Mouse (Mus musculus) neural tube, embryonic 13.5 days (tissue): ENCODE measurements around the gene Pde11a. TPM values are rescaled to one million over a fixed set of nuclear protein-coding genes. Genes with fewer than 3 reads are reported as not detected.

Experiments
- ATAC-seq: fragments of 200-750 bp; cut with Nextera tagmentation; 2 replicates; pipeline ENCODE4 v1.8.0; 2017; ENCODE audit warnings: low read depth, mild to moderate bottlenecking, moderate TSS enrichment, moderate library complexity
- H3K27ac ChIP-seq: fragments of 300-500 bp; sonication (generic); replicated peaks from 2 replicates; pipeline ENCODE4 v1.5.1; 2015; ENCODE audit warnings: moderate library complexity, mild to moderate bottlenecking, inconsistent platforms
- H3K27me3 ChIP-seq: fragments of 300-500 bp; sonication (generic); 2 replicates; pipeline ENCODE4 v1.6.1; 2015; ENCODE audit warnings: mild to moderate bottlenecking, inconsistent platforms
- H3K36me3 ChIP-seq: fragments of 300-500 bp; sonication (generic); 2 replicates; pipeline ENCODE4 v1.6.1; 2015; ENCODE audit warnings: mild to moderate bottlenecking, inconsistent platforms
- H3K4me1 ChIP-seq: fragments of 300-500 bp; sonication (generic); replicated peaks from 2 replicates; pipeline ENCODE4 v1.6.1; 2015; ENCODE audit warnings: inconsistent platforms
- H3K4me2 ChIP-seq: fragments of 300-500 bp; sonication (generic); 2 replicates; pipeline ENCODE4 v1.6.1; 2015; ENCODE audit warnings: inconsistent platforms, mild to moderate bottlenecking, moderate library complexity
- H3K4me3 ChIP-seq: fragments of 300-500 bp; sonication (generic); 2 replicates; pipeline ENCODE4 v1.5.1; 2015; ENCODE audit warnings: mild to moderate bottlenecking, inconsistent platforms
- H3K9ac ChIP-seq: fragments of 300-500 bp; sonication (generic); 2 replicates; pipeline ENCODE4 v1.6.1; 2015; ENCODE audit warnings: moderate library complexity, mild to moderate bottlenecking, inconsistent platforms
- H3K9me3 ChIP-seq: fragments of 300-500 bp; sonication (generic); 2 replicates; pipeline ENCODE4 v1.6.1; 2016; ENCODE audit warnings: inconsistent platforms
- WGBS: fragments of 180-500 bp; shearing (Covaris S2); methylation state at CpG from one replicate; pipeline ENCODE4 v1.1.7; 2015; 5-methylcytosine and 5-hydroxymethylcytosine counted together
- polyA plus RNA-seq: library from polyadenylated mRNA; unstranded; fragments of >200 nt; fragmentation: Nextera tagmentation; extraction: Ambion mirVana; gene quantifications from 2 replicates; pipeline ENCODE4 v1.2.1, GENCODE M21; 2015

The Pde11a gene
- polyA plus RNA-seq, 1 experiment from 2014 or later = 1.8 TPM

DNA sequence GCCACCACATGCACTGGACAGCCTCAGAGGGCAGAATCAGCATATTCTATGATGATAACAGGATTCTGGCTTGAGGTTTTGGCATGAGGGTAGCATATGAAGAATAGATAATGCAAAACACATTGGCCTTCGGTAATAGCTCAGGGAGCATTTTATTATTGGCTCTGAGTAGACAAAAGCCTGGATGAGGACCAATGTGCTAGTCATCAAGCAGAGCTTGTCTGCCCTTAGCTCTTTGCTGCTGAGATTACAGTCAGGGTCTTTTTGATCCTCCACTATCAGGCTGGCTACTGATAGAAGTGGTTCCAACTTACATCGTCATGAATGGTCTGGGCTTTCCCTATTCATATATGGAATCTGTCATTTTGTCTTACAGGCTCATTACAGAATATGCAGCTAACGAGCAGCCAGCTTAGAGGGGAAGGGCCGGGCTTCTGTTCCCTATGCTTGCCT is 52.3 kb downstream of the Pde11a start:
- Histone ChIP-seq H3K9me3 (no peaks in the 10 kb centered on the region), H3K27me3 (no peaks in the 10 kb centered on the region), H3K4me2 (no peak overlapping the region), H3K36me3 (no peaks in the 10 kb centered on the region), H3K27ac (no peak overlapping the region), H3K4me3 (no peak overlapping the region), H3K9ac (no peak overlapping the region), H3K4me1 (no peaks in the 10 kb centered on the region)
- no peak for ATAC-seq
- 85% methylated on average over 4 of the region's 4 CpGs for WGBS

DNA sequence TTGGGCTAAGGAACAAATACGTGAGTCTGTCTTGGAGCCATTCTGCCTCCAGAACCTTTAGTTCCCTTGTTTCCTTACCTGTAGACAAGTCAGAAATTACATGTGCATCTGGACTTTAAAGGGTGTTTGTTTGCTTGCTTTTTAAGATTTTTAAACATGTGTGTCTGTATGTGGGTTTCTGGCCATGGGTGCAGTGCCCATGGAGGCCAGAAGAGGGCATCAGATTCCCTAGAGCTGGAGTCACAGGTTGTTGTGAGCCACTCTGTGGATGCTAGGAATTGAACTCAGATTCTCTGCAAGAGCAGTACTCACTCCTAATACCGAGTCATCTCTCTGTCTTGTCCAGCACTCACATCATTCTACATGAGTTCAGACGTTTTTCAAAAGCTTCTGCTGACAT is 53.4 kb downstream of the Pde11a start:
- 87% methylated on average over 3 of the region's 3 CpGs for WGBS
- Histone ChIP-seq H3K27me3 (no peaks in the 10 kb centered on the region), H3K4me3 (no peak overlapping the region), H3K27ac (no peak overlapping the region), H3K9me3 (no peaks in the 10 kb centered on the region), H3K4me1 (no peaks in the 10 kb centered on the region), H3K36me3 (no peaks in the 10 kb centered on the region), H3K9ac (no peak overlapping the region), H3K4me2 (no peak overlapping the region)
- no peak for ATAC-seq

DNA sequence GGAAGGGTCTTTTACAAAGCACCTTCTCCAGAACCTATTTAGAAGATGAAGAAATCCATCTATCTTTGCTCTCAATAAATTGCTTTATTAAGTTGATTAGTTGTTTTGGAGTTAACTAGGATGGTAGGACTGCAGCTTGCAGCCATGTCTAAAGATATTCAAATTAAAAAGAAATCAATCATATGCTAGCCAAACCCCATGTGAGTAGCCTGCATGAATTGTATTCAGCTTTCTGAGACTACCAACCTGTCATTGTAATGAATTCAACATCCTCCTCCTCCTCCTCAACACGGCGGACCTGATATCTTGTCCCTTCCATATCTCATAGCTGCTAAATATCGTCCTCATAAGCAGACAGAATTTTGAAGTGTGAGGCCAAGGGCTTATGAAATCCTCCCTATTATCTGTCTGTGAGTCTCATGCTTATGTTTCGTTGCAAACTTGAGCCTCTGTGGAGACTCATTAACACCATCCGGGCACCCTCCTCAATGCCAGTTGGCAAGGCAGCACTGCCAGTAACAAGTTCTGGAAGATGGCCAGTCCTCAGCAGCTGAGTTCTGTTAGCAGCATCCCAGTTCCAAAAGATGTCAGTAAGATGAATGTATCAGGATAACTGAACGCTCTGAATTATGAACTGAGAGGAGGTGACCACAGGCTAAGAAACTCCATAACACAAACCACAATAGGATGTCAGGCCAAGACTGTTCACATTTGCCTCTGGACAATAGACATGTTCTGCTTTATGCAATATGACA is 55.0 kb downstream of the Pde11a start:
- H3K4me1 ChIP-seq = no peaks in the 10 kb centered on the region
- no peak overlapping the region for H3K4me2 ChIP-seq
- H3K27me3 ChIP-seq = no peaks in the 10 kb centered on the region
- 86% methylated on average over 6 of the region's 6 CpGs for WGBS
- ATAC-seq = no peak
- H3K27ac ChIP-seq = no peak overlapping the region
- no peak overlapping the region for H3K9ac ChIP-seq
- H3K36me3 ChIP-seq = no peaks in the 10 kb centered on the region
- H3K4me3 ChIP-seq = no peak overlapping the region
- no peaks in the 10 kb centered on the region for H3K9me3 ChIP-seq

DNA sequence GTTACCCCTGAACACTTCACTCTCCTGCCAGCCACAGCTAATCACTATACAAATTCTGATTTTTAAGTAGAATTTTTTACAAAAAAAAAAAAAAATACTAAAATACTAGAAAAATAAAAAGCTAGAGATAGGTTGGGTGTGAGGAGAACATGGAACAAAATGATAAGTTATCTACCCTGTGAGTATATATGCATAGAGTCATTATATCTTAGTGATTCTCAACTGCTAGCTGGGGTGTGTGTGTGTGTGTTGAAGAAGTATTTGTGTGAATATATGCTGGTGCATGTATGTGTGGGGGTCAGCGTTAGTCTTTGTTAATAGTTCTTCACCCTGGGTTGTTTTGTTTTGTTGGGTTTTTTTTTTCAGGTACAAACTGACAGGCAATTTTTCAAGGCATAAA is 69.1 kb downstream of the Pde11a start:
- no peak overlapping the region for H3K4me2 ChIP-seq
- no peak for ATAC-seq

DNA sequence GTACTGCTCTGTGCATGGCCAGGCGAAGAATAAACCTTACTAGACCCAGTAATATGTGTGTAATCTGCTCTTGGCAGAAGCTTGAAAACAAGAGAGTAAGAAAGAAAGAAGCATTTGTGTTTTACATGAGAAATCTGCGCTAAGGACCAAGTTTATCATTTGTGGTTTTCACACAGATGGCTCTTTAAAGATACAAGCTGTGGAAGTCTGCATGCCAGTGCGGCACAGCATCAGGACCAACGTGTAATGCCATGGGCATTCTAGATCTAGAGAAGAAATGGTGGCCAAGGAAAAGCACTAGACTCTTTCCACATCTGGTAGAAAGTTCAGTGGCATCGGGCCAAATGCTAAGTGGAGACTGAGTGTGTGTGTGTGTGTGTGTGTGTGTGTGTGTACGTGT is 71.2 kb downstream of the Pde11a start:
- no peak overlapping the region for H3K4me3 ChIP-seq
- no peaks in the 10 kb centered on the region for H3K4me1 ChIP-seq
- no peak for ATAC-seq
- H3K36me3 ChIP-seq = no peaks in the 10 kb centered on the region
- H3K9me3 ChIP-seq = no peaks in the 10 kb centered on the region
- H3K4me2 ChIP-seq = no peak overlapping the region
- H3K27ac ChIP-seq = no peak overlapping the region
- WGBS = 90% methylated on average over 6 of the region's 6 CpGs
- H3K27me3 ChIP-seq = no peaks in the 10 kb centered on the region
- H3K9ac ChIP-seq = no peak overlapping the region

More for the DNA sequence above, 69.1 kb downstream of the Pde11a start:
- Histone ChIP-seq H3K27ac (no peak overlapping the region), H3K9me3 (no peaks in the 10 kb centered on the region), H3K4me1 (no peaks in the 10 kb centered on the region), H3K4me3 (no peak overlapping the region), H3K36me3 (no peaks in the 10 kb centered on the region), H3K27me3 (no peaks in the 10 kb centered on the region), H3K9ac (no peak overlapping the region)
- WGBS = 85% methylated on average over 1 of the region's 1 CpGs

DNA sequence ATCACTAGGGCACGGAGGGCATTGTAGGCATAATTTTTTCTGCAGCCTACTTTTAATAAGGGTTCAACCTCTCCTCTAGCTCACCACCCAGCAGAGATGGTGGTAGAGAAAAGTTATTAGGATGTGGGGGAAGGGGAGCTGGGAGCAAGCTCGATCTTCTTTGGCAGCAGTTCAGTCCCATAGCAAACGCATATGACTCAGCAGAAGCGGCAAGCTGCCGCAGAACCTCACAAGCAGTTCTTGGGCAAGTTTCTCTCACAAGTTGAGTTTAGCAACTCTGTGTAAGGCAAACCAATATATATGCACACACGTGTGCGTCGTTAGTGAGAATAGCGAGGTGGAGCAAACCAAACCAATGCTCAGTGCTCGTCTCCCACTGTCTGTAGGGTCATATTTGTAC is 72.0 kb downstream of the Pde11a start:
- Histone ChIP-seq H3K4me1 (no peaks in the 10 kb centered on the region), H3K9ac (no peak overlapping the region), H3K4me2 (no peak overlapping the region), H3K27ac (no peak overlapping the region), H3K36me3 (no peaks in the 10 kb centered on the region), H3K27me3 (no peaks in the 10 kb centered on the region), H3K9me3 (no peaks in the 10 kb centered on the region), H3K4me3 (no peak overlapping the region)
- ATAC-seq = no peak
- 90% methylated on average over 10 of the region's 10 CpGs for WGBS

DNA sequence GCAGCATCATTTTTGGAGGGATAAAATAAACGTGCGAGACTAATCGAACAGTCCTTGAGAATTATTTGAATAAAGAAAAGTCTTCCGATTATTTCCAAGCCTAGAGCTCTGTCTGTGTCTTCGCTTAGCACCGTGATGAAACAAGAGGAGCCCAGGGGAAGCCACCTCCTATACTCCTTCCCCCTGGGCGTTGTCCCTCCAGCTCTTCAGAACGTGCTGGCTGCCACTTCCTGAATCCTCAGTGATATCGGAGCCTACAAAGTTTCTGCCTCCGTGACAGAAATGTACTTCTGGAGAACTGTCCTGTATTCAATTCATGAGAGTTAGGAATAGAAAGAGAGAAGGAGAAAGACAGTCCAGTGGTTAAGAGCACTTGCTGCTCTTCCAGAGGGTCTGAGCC is 74.3 kb downstream of the Pde11a start:
- Histone ChIP-seq H3K27me3 (no peaks in the 10 kb centered on the region), H3K27ac (no peak overlapping the region), H3K4me3 (no peak overlapping the region), H3K4me1 (no peaks in the 10 kb centered on the region), H3K4me2 (no peak overlapping the region), H3K9ac (no peak overlapping the region), H3K36me3 (no peaks in the 10 kb centered on the region), H3K9me3 (no peaks in the 10 kb centered on the region)
- 82% methylated on average over 10 of the region's 10 CpGs for WGBS
- ATAC-seq = no peak

DNA sequence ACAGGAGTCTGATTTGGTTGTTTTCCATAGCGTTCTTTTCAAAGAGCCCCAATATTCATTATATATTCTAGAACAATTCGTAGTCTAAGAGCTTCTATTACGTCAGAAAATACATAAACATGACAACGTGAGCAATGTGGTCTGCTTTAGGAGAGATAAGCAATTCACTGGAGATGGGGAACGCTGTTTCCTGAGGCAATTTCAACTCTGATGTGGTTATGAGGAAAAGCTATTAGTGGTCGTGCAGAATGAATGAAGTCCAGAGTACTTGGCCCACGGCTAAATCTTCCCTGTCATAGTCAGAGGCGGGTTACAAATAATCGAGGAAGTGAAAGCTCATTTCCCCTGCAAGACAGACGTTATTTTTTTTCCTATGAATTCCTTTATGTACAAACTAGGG is 75.9 kb downstream of the Pde11a start:
- WGBS = 71% methylated on average over 10 of the region's 10 CpGs
- no peak overlapping the region for H3K4me2 ChIP-seq

DNA sequence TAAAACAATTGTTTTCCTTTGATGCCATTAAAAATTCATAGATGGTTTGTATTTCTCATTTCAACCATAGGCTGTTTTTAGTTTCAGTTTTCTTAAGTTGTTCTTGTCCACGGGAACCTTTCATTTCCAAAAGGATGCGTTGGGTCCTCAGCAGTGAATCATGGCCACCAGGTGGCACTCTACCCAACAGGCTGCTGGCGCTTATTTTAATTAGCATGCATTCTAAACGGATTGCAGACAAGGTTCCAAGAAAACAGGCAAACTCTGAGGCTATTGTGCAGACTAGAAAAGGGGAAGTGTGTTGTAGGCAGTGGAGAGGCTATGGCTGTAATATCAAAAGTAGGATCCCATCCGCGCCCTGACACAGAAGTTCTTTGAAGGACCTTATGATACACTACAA is 83.7 kb downstream of the Pde11a start:
- 47% methylated on average over 6 of the region's 6 CpGs for WGBS
- H3K27ac ChIP-seq = no peak overlapping the region
- H3K4me3 ChIP-seq = no peak overlapping the region
- H3K36me3 ChIP-seq = no peaks in the 10 kb centered on the region
- H3K4me1 ChIP-seq = no peaks in the 10 kb centered on the region
- no peak overlapping the region for H3K4me2 ChIP-seq
- no peaks in the 10 kb centered on the region for H3K9me3 ChIP-seq
- no peak for ATAC-seq
- H3K9ac ChIP-seq = no peak overlapping the region
- no peaks in the 10 kb centered on the region for H3K27me3 ChIP-seq

More for the DNA sequence above, 75.9 kb downstream of the Pde11a start:
- Histone ChIP-seq H3K4me1 (no peaks in the 10 kb centered on the region), H3K27ac (no peak overlapping the region), H3K4me3 (no peak overlapping the region), H3K9me3 (no peaks in the 10 kb centered on the region), H3K36me3 (no peaks in the 10 kb centered on the region), H3K9ac (no peak overlapping the region), H3K27me3 (no peaks in the 10 kb centered on the region)
- ATAC-seq = no peak

DNA sequence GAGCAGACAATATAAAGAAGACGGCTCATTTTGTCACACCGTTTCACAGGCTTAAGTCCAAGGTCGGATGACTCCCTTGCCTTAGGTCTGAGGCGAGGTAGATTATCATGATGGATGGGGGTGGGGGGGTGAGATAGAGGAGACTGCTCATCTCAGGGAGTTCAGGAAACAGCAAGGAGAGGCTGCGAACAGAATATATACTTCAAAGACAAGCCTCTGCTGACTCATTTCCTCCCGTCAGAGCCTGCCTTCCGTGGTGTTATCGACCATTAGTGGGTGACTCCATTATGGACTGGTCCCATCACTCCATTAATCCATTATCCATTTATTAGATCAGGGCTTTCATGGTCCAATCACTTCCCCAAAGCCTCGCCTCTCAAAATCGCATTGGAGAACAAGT is 87.2 kb downstream of the Pde11a start:
- H3K4me1 ChIP-seq = no peaks in the 10 kb centered on the region
- H3K36me3 ChIP-seq = no peaks in the 10 kb centered on the region
- no peak overlapping the region for H3K9ac ChIP-seq
- ATAC-seq = no peak
- H3K4me3 ChIP-seq = no peak overlapping the region
- no peaks in the 10 kb centered on the region for H3K9me3 ChIP-seq
- no peak overlapping the region for H3K4me2 ChIP-seq
- no peak overlapping the region for H3K27ac ChIP-seq
- H3K27me3 ChIP-seq = no peaks in the 10 kb centered on the region
- WGBS = 81% methylated on average over 10 of the region's 10 CpGs

DNA sequence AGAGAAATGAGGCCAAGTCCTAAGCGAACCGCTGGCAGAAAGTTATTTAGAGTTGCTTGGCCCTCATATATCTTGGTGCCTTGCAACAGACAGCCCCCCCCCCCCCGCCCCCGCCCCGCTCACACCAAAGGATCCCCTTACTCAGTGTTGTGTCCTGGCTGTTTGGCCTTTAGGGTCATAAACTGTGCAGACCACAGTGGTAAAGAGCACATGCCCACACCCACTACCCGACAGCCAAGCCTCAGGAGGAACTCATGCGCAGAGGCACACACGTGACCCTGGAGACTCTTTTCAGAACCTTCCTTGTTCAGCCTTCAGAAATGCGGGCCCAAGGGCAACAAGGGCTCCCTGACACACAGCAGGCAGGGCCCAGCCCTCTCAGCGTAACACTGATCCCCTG is 90.3 kb downstream of the Pde11a start:
- Histone ChIP-seq H3K36me3 (no peaks in the 10 kb centered on the region), H3K27me3 (no peaks in the 10 kb centered on the region), H3K9ac (no peak overlapping the region), H3K4me1 (no peaks in the 10 kb centered on the region), H3K4me3 (no peak overlapping the region), H3K4me2 (no peak overlapping the region), H3K9me3 (no peaks in the 10 kb centered on the region), H3K27ac (no peak overlapping the region)
- ATAC-seq = no peak
- 63% methylated on average over 10 of the region's 10 CpGs for WGBS

DNA sequence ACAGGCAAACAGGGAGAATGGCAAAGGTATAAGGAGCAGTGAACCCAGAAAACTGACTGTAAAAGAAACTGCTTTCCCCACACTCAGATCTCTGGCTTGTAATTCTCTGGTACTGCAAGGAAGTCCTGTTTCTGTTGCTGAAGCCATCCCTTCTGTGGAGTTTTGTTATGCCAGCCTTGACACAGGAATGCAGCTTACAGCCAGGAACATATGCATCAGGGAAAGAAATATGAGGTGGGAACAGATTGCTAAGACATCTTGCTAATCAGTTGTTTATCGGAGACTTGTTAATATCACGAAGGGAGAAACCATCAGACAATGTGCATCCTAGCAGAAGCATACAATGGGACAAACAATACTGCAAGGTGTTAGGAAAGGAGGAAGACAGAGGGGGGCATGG is 99.4 kb downstream of the Pde11a start:
- no peak overlapping the region for H3K4me3 ChIP-seq
- H3K27me3 ChIP-seq = no peaks in the 10 kb centered on the region
- H3K9ac ChIP-seq = no peak overlapping the region
- H3K9me3 ChIP-seq = no peaks in the 10 kb centered on the region
- no peaks in the 10 kb centered on the region for H3K36me3 ChIP-seq
- ATAC-seq = no peak
- no peak overlapping the region for H3K27ac ChIP-seq
- H3K4me1 ChIP-seq = no peaks in the 10 kb centered on the region
- WGBS = 87% methylated on average over 2 of the region's 2 CpGs
- no peak overlapping the region for H3K4me2 ChIP-seq

DNA sequence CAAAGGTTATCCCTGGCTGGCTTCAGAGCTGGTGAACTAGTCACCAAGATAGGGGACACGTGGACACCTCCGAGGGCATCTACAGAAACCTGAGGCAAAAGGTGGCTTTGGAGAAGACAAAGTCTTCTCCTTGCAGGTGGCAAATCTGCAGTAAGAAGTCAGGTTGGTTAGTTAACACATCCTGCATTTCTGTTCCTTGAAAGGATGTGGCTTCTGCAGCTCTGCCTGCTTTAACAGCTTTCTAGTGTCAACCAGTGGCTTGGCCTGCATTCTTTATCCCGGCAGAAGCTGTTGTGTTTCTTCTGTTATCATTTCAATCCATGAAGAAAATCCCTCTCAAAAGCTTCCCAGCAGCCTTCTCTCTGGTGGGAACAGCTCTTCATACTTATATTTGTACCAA is 100.1 kb downstream of the Pde11a start:
- Histone ChIP-seq H3K27ac (no peak overlapping the region), H3K9me3 (no peaks in the 10 kb centered on the region), H3K4me2 (no peak overlapping the region), H3K9ac (no peak overlapping the region), H3K36me3 (no peaks in the 10 kb centered on the region), H3K4me3 (no peak overlapping the region), H3K4me1 (no peaks in the 10 kb centered on the region), H3K27me3 (no peaks in the 10 kb centered on the region)
- WGBS = 92% methylated on average over 3 of the region's 3 CpGs
- ATAC-seq = no peak
